ENCODE assay signal across 8 mouse cellular contexts in genomic region chr2:151603630-151604029, GRCm38 (mm10). TPM values are rescaled to one million over a fixed set of nuclear protein-coding genes. Genes with fewer than 3 reads are reported as not detected.
DNase-seq lines count a peak whose midpoint lies in the region; ATAC-seq and TF ChIP-seq lines count a peak whose summit lies in the region.

No protein-coding gene starts in this region.

- peaks cover 35% of the 10 kb centered on the region for H3K4me1 ChIP-seq in hindbrain, embryonic 14.5 days (replicated peaks; ENCODE audit: control insufficient read depth, insufficient read depth, low read length)
- 0 out of 2 replicates have a peak, but pooled peaks cover 14% of the 10 kb centered on the region for H3K4me1 ChIP-seq in midbrain, postnatal 0 days (ENCODE audit: insufficient read depth, low read length)

- no peak overlapping the region for H3K9ac ChIP-seq in hindbrain, embryonic 14.5 days
- H3K9ac ChIP-seq in midbrain, postnatal 0 days (replicated peaks; ENCODE audit: low read length, poor library complexity, severe bottlenecking) = no peak overlapping the region

- intact Hi-C loops in gastrocnemius, adult 2 months (cut with DNase I) = no loop called here
- intact Hi-C loops in heart, postnatal 25 days (cut with DNase I) = no loop called here
- intact Hi-C loops in heart, postnatal 36 days (cut with DNase I) = no loop called here

- WGBS in hindbrain, embryonic 14.5 days = 7% methylated on average over 4 of the region's 4 CpGs
- WGBS in midbrain, postnatal 0 days = 6% methylated on average over 4 of the region's 4 CpGs

- peaks cover 9% of the 10 kb centered on the region for H3K36me3 ChIP-seq in hindbrain, embryonic 14.5 days (replicated peaks; ENCODE audit: control insufficient read depth, insufficient read depth)
- peaks cover 14% of the 10 kb centered on the region; the same call in 1 of the 2 replicates for H3K36me3 ChIP-seq in midbrain, postnatal 0 days (ENCODE audit: insufficient read depth, low read length)

- TF ChIP-seq CTCF in gastrocnemius, adult 2 months (IDR thresholded peaks at IDR 0.05) = no peak
- TF ChIP-seq CTCF in midbrain, postnatal 0 days (IDR thresholded peaks at IDR 0.05) = no peak

- peak; percentile 88 for ATAC-seq in hindbrain, embryonic 14.5 days (ENCODE audit: low FRiP score)
- ATAC-seq in midbrain, postnatal 0 days (ENCODE audit: low FRiP score) = peak; percentile 73

- no peak overlapping the region for H3K4me3 ChIP-seq in gastrocnemius, adult 2 months
- no peak overlapping the region for H3K4me3 ChIP-seq in hindbrain, embryonic 14.5 days (replicated peaks; ENCODE audit: low read length)
- H3K4me3 ChIP-seq in midbrain, postnatal 0 days (ENCODE audit: low read depth, low read length) = no peak overlapping the region

- DNase-seq in gastrocnemius, adult 2 months = peak; percentile 74
- DNase-seq in gastrocnemius, postnatal 4 days (ENCODE audit: low spot score in 2 of 2) = no peak
- DNase-seq in embryo, embryonic 11.5 days (ENCODE audit: low read depth, low spot score) = peak; percentile 23
- DNase-seq in hindbrain, embryonic 14.5 days (ENCODE audit: low spot score) = peak; percentile 67
- peak; percentile 91 for DNase-seq in midbrain, postnatal 0 days (ENCODE audit: low spot score)
- no peak for DNase-seq in heart, postnatal 25 days (ENCODE audit: low spot score)
- no peak for DNase-seq in heart, postnatal 36 days
- no peak for DNase-seq in ovary, postnatal 36 days (ENCODE audit: low spot score)

- H3K9me3 ChIP-seq in hindbrain, embryonic 14.5 days (ENCODE audit: control insufficient read depth, low read length) = no peaks in the 10 kb centered on the region
- H3K9me3 ChIP-seq in midbrain, postnatal 0 days (ENCODE audit: low read length) = no peaks in the 10 kb centered on the region

- peak overlapping the region; percentile 20; the same call in 1 of the 2 replicates for H3K27ac ChIP-seq in gastrocnemius, adult 2 months
- H3K27ac ChIP-seq in hindbrain, embryonic 14.5 days = peak overlapping the region; percentile 76
- H3K27ac ChIP-seq in midbrain, postnatal 0 days (ENCODE audit: low read depth, low read length) = peak overlapping the region; percentile 7; the same call in 1 of the 2 replicates

- H3K27me3 ChIP-seq in hindbrain, embryonic 14.5 days (ENCODE audit: control insufficient read depth, insufficient read depth, low read length) = no peaks in the 10 kb centered on the region
- H3K27me3 ChIP-seq in midbrain, postnatal 0 days (ENCODE audit: insufficient read depth, low read length) = no peaks in the 10 kb centered on the region

- H3K4me2 ChIP-seq in hindbrain, embryonic 14.5 days (replicated peaks) = no peak overlapping the region
- H3K4me2 ChIP-seq in midbrain, postnatal 0 days (ENCODE audit: low read depth, low read length, poor library complexity, severe bottlenecking) = no peak overlapping the region

RNA-seq across cellular contexts. Expression of gene Snph, which starts 28.8 kb away (rescaled TPM):
- total RNA-seq in gastrocnemius, adult 2 months (2021) = 10 to 100 TPM; 31.7 to 35.9 TPM
- 1 to 10 TPM; 3.2 to 3.7 TPM for total RNA-seq in gastrocnemius, postnatal 4 days (2021)
- polyA plus RNA-seq in hindbrain, embryonic 14.5 days (2014; fragmentation: Nextera tagmentation; extraction: Ambion mirVana) = 24.6 and 25.4 TPM in 2 replicates
- total RNA-seq in midbrain, postnatal 0 days (2014; rRNA removed) = 64.2 and 66.1 TPM in 2 replicates
- polyA plus RNA-seq in midbrain, postnatal 0 days (2015; fragmentation: Nextera tagmentation; extraction: Ambion mirVana) = 21.9 and 23.4 TPM in 2 replicates
- 1 to 10 TPM; 5.3 TPM for total RNA-seq in heart, postnatal 25 days (2021)
- total RNA-seq in heart, postnatal 36 days (2021) = 1 to 10 TPM; 4.0 to 4.8 TPM

RNA-seq across cellular contexts. Expression of gene Sdcbp2, which starts 31.2 kb away (rescaled TPM):
- under 1 TPM; 0.56 to 0.75 TPM for total RNA-seq in gastrocnemius, adult 2 months (2021)
- 1 to 10 TPM; 1.5 to 1.8 TPM for total RNA-seq in gastrocnemius, postnatal 4 days (2021)
- polyA plus RNA-seq in hindbrain, embryonic 14.5 days (2014; fragmentation: Nextera tagmentation; extraction: Ambion mirVana) = 0.55 and 0.83 TPM in 2 replicates
- total RNA-seq in midbrain, postnatal 0 days (2014; rRNA removed) = 0.61 TPM in 1 of 2 replicates, not detected in the other
- polyA plus RNA-seq in midbrain, postnatal 0 days (2015; fragmentation: Nextera tagmentation; extraction: Ambion mirVana) = 0.93 and 1.4 TPM in 2 replicates
- total RNA-seq in heart, postnatal 25 days (2021) = 1 to 10 TPM; 1.0 to 2.3 TPM
- 1 to 10 TPM; 2.0 TPM for total RNA-seq in heart, postnatal 36 days (2021)

Comparison
In these comparisons a context has a peak if more than half of its experiments do, and no peak if none do; other contexts are left out.
1. DNase-seq: peak in gastrocnemius, adult 2 months (single experiment), embryo, embryonic 11.5 days (single experiment), hindbrain, embryonic 14.5 days (single experiment) and midbrain, postnatal 0 days (single experiment); none in gastrocnemius, postnatal 4 days (0 of 2), heart, postnatal 25 days (single experiment), heart, postnatal 36 days (0 of 2) and ovary, postnatal 36 days (single experiment).
2. RNA of gene Snph, which starts 28.8 kb away (total RNA-seq): 64.2 to 66.1 TPM in midbrain, postnatal 0 days and 31.7 to 35.9 TPM in gastrocnemius, adult 2 months; 5.3 TPM in heart, postnatal 25 days, 4.0 to 4.8 TPM in heart, postnatal 36 days and 3.2 to 3.7 TPM in gastrocnemius, postnatal 4 days; every median in the first group is over 4 times any median in the second.
3. H3K27ac ChIP-seq: peak in every context shown above with its lines; median percentile 76 in hindbrain, embryonic 14.5 days; 20 in gastrocnemius, adult 2 months; 7 in midbrain, postnatal 0 days.